Mouse (Mus musculus) heart, embryonic 11.5 days (tissue): ENCODE measurements around the gene Stk24. TPM values are rescaled to one million over a fixed set of nuclear protein-coding genes. Genes with fewer than 3 reads are reported as not detected.

Experiments
- ATAC-seq: fragments of 200-750 bp; cut with Nextera tagmentation; replicated peaks from 2 replicates; pipeline ENCODE4 v1.8.0; 2017; ENCODE audit warnings: moderate library complexity; ENCODE audit not compliant: insufficient number of reproducible peaks, low FRiP score, low TSS enrichment
- H3K27ac ChIP-seq: fragments of 300-500 bp; sonication (generic); 2 replicates; pipeline ENCODE4 v1.5.1; 2014; ENCODE audit warnings: mild to moderate bottlenecking, low read depth, low read length
- H3K27me3 ChIP-seq: fragments of 300-500 bp; sonication (generic); 2 replicates; pipeline ENCODE4 v1.6.1; 2014; ENCODE audit warnings: mild to moderate bottlenecking, low read length, mixed read lengths; ENCODE audit not compliant: control insufficient read depth, insufficient read depth
- H3K36me3 ChIP-seq: fragments of 300-500 bp; sonication (generic); 2 replicates; pipeline ENCODE4 v1.6.1; 2014; ENCODE audit warnings: mild to moderate bottlenecking, low read length, moderate library complexity, mixed read lengths; ENCODE audit not compliant: control insufficient read depth, insufficient read depth
- H3K4me1 ChIP-seq: fragments of 300-500 bp; sonication (generic); 2 replicates; pipeline ENCODE4 v1.6.1; 2014; ENCODE audit warnings: low read length; ENCODE audit not compliant: control insufficient read depth, insufficient read depth
- H3K4me2 ChIP-seq: fragments of 300-500 bp; sonication (generic); 2 replicates; pipeline ENCODE4 v1.6.1; 2014; ENCODE audit warnings: mild to moderate bottlenecking, moderate library complexity
- H3K4me3 ChIP-seq: fragments of 300-500 bp; sonication (generic); 2 replicates; pipeline ENCODE4 v1.5.1; 2014; ENCODE audit warnings: low read depth, low read length
- H3K9ac ChIP-seq: fragments of 300-500 bp; sonication (generic); 2 replicates; pipeline ENCODE4 v1.6.1; 2014; ENCODE audit warnings: mild to moderate bottlenecking, low read depth, low read length, moderate library complexity
- H3K9me3 ChIP-seq: fragments of 300-500 bp; sonication (generic); replicated peaks from 2 replicates; pipeline ENCODE4 v1.6.1; 2016; ENCODE audit warnings: low read length; ENCODE audit not compliant: control insufficient read depth
- WGBS: fragments of 180-500 bp; shearing (Covaris S2); extraction: QIAGEN DNeasy Blood & Tissue Kit; methylation state at CpG from one replicate; pipeline ENCODE4 v1.1.7; 2014; ENCODE audit not compliant: insufficient replicate concordance; 5-methylcytosine and 5-hydroxymethylcytosine counted together
- polyA plus RNA-seq: library from polyadenylated mRNA; unstranded; fragments of >200 nt; fragmentation: Nextera tagmentation; extraction: Ambion mirVana; gene quantifications from 2 replicates; pipeline ENCODE4 v1.2.1, GENCODE M21; 2014

Stk24 gene
- polyA plus RNA-seq, 1 experiment from 2014 or later: 37.7 TPM

- Histone ChIP-seq H3K27ac (no peak overlapping the region), H3K9me3 (no peaks in the 10 kb centered on the region), H3K4me1 (no peaks in the 10 kb centered on the region), H3K4me3 (no peak overlapping the region), H3K9ac (no peak overlapping the region), H3K36me3 (peaks cover 6% of the 10 kb centered on the region), H3K4me2 (no peak overlapping the region), H3K27me3 (no peaks in the 10 kb centered on the region)
- 76% methylated on average over 13 of the region's 13 CpGs for WGBS
- no peak for ATAC-seq
Measured at GRCm38 (mm10) chr14:121255469-121255868, 124.3 kb downstream of the Stk24 start.

GRCm38 (mm10) chr14:121254869-121255268 is 124.9 kb downstream of the Stk24 start:
- no peaks in the 10 kb centered on the region for H3K9me3 ChIP-seq
- no peak overlapping the region for H3K4me3 ChIP-seq
- no peak overlapping the region for H3K27ac ChIP-seq
- H3K36me3 ChIP-seq: peaks cover 8% of the 10 kb centered on the region
- no peaks in the 10 kb centered on the region for H3K4me1 ChIP-seq
- ATAC-seq: no peak
- H3K9ac ChIP-seq: no peak overlapping the region
- WGBS: 75% methylated on average over 10 of the region's 10 CpGs
- no peak overlapping the region for H3K4me2 ChIP-seq
- H3K27me3 ChIP-seq: no peaks in the 10 kb centered on the region

- Histone ChIP-seq H3K4me3 (no peak overlapping the region), H3K36me3 (peaks cover 6% of the 10 kb centered on the region), H3K9me3 (no peaks in the 10 kb centered on the region), H3K4me1 (0 out of 2 replicates have a peak, but pooled peaks cover 4% of the 10 kb centered on the region), H3K27ac (no peak overlapping the region), H3K27me3 (no peaks in the 10 kb centered on the region), H3K4me2 (no peak overlapping the region), H3K9ac (no peak overlapping the region)
- no peak for ATAC-seq
- 81% methylated on average over 10 of the region's 10 CpGs for WGBS
Measured at GRCm38 (mm10) chr14:121252542-121252941, 127.3 kb downstream of the Stk24 start.

GRCm38 (mm10) chr14:121251708-121252107 is 128.1 kb downstream of the Stk24 start:
- H3K27me3 ChIP-seq: no peaks in the 10 kb centered on the region
- ATAC-seq: no peak
- no peak overlapping the region for H3K4me2 ChIP-seq
- no peak overlapping the region for H3K27ac ChIP-seq
- peaks cover 5% of the 10 kb centered on the region; the same call in 1 of the 2 replicates for H3K36me3 ChIP-seq
- no peaks in the 10 kb centered on the region for H3K9me3 ChIP-seq
- no peak overlapping the region for H3K9ac ChIP-seq
- peaks cover 9% of the 10 kb centered on the region for H3K4me1 ChIP-seq
- WGBS: 74% methylated on average over 4 of the region's 4 CpGs
- no peak overlapping the region for H3K4me3 ChIP-seq

GRCm38 (mm10) chr14:121251099-121251498 is 128.7 kb downstream of the Stk24 start:
- Histone ChIP-seq H3K4me2 (no peak overlapping the region), H3K27ac (no peak overlapping the region), H3K4me3 (no peak overlapping the region), H3K36me3 (peaks cover 5% of the 10 kb centered on the region; the same call in 1 of the 2 replicates), H3K9ac (no peak overlapping the region), H3K9me3 (no peaks in the 10 kb centered on the region), H3K4me1 (peaks cover 15% of the 10 kb centered on the region), H3K27me3 (no peaks in the 10 kb centered on the region)
- 71% methylated on average over 5 of the region's 5 CpGs for WGBS
- no peak for ATAC-seq

GRCm38 (mm10) chr14:121248346-121248745 is 131.5 kb downstream of the Stk24 start:
- Histone ChIP-seq H3K9ac (no peak overlapping the region), H3K4me1 (peaks cover 23% of the 10 kb centered on the region), H3K9me3 (no peaks in the 10 kb centered on the region), H3K4me3 (no peak overlapping the region), H3K36me3 (peaks cover 7% of the 10 kb centered on the region), H3K4me2 (no peak overlapping the region), H3K27me3 (no peaks in the 10 kb centered on the region), H3K27ac (no peak overlapping the region)
- 76% methylated on average over 5 of the region's 5 CpGs for WGBS
- no peak for ATAC-seq

GRCm38 (mm10) chr14:121247287-121247686 is 132.5 kb downstream of the Stk24 start:
- H3K9ac ChIP-seq: no peak overlapping the region
- peaks cover 23% of the 10 kb centered on the region for H3K4me1 ChIP-seq
- H3K36me3 ChIP-seq: peaks cover 10% of the 10 kb centered on the region
- 58% methylated on average over 7 of the region's 7 CpGs for WGBS
- H3K9me3 ChIP-seq: no peaks in the 10 kb centered on the region
- H3K4me2 ChIP-seq: no peak overlapping the region
- 0 out of 2 replicates have a peak overlapping the region, but pooled peaks have one; percentile 2 for H3K27ac ChIP-seq
- no peak for ATAC-seq
- no peaks in the 10 kb centered on the region for H3K27me3 ChIP-seq
- no peak overlapping the region for H3K4me3 ChIP-seq

GRCm38 (mm10) chr14:121246048-121246731 is 133.6 kb downstream of the Stk24 start:
- ATAC-seq: no peak
- Histone ChIP-seq H3K4me2 (no peak overlapping the region), H3K4me3 (no peak overlapping the region), H3K4me1 (peaks cover 23% of the 10 kb centered on the region), H3K36me3 (peaks cover 10% of the 10 kb centered on the region), H3K27ac (peak overlapping the region; percentile 66), H3K9me3 (no peaks in the 10 kb centered on the region), H3K27me3 (no peaks in the 10 kb centered on the region), H3K9ac (no peak overlapping the region; the same call in 1 of the 2 replicates)
- 59% methylated on average over 14 of the region's 14 CpGs for WGBS

GRCm38 (mm10) chr14:121244104-121244503 is 135.7 kb downstream of the Stk24 start:
- Histone ChIP-seq H3K4me1 (peaks cover 23% of the 10 kb centered on the region), H3K9me3 (no peaks in the 10 kb centered on the region), H3K4me2 (no peak overlapping the region), H3K9ac (no peak overlapping the region), H3K27me3 (no peaks in the 10 kb centered on the region), H3K27ac (no peak overlapping the region), H3K4me3 (no peak overlapping the region), H3K36me3 (peaks cover 19% of the 10 kb centered on the region)
- no peak for ATAC-seq
- 90% methylated on average over 15 of the region's 15 CpGs for WGBS
